Mouse (Mus musculus) gastrocnemius, postnatal 10 days (tissue): ENCODE measurements around the gene Orm2. TPM values are rescaled to one million over a fixed set of nuclear protein-coding genes. Genes with fewer than 3 reads are reported as not detected.

Experiments used
- DNase-seq: peaks from one replicate; pipeline ENCODE4 v3.0.0; 2021; ENCODE audit warnings: mixed read lengths
- total RNA-seq, 2 experiments: library from RNA; stranded (reverse); gene quantifications; 2 replicates each; pipeline ENCODE4 v1.2.3; 2021

Gene Orm2
- total RNA-seq, 2 experiments from 2014 or later = 0.47 TPM; not detected in 1

GRCm38 (mm10) chr4:63405683-63406082 lies 43.4 kb downstream of the Orm2 start:
- no peak for DNase-seq

GRCm38 (mm10) chr4:63408247-63408646 lies 46.0 kb downstream of the Orm2 start:
- DNase-seq = no peak

- DNase-seq = peak; percentile 52
These were observed 46.4 kb downstream of the Orm2 start for GRCm38 (mm10) chr4:63408649-63409048.

GRCm38 (mm10) chr4:63409317-63409907 lies 47.2 kb downstream of the Orm2 start:
- no peak for DNase-seq

GRCm38 (mm10) chr4:63409908-63410582 lies 47.8 kb downstream of the Orm2 start:
- DNase-seq = peak; percentile 59

GRCm38 (mm10) chr4:63410583-63410934 lies 48.3 kb downstream of the Orm2 start:
- peak; percentile 92 for DNase-seq

- no peak for DNase-seq
These were observed 49.0 kb downstream of the Orm2 start for GRCm38 (mm10) chr4:63411222-63411621.

- DNase-seq = no peak
These were observed 52.7 kb downstream of the Orm2 start for GRCm38 (mm10) chr4:63414951-63415350.

Other genes with a start within 250 kb of the Orm2 start
- gene Ambp, start 207.7 kb upstream of the Orm2 start, total RNA-seq = 1 to 10 TPM in 1 of 2 experiments, not detected in 1; 1.5 TPM
- not detected for gene Kif12, start 190.3 kb upstream of the Orm2 start, total RNA-seq
- gene Col27a1, start 148.4 kb upstream of the Orm2 start, total RNA-seq = 1 to 10 TPM; 3.8 to 6.6 TPM
- gene Orm1, start 17.9 kb upstream of the Orm2 start, total RNA-seq = 1 to 10 TPM in 1 of 2 experiments, not detected in 1; 1.8 TPM
- gene Orm3, start 6.3 kb upstream of the Orm2 start, total RNA-seq = not detected
- 1 to 10 TPM; 2.5 to 4.4 TPM for gene Akna, start 40.9 kb downstream of the Orm2 start, total RNA-seq
- 1 to 10 TPM; 2.5 to 4.7 TPM for gene Whrn, start 133.5 kb downstream of the Orm2 start, total RNA-seq
- gene Atp6v1g1, start 182.3 kb downstream of the Orm2 start, total RNA-seq = 100 to 1,000 TPM; 279 to 306 TPM
- gene Tmem268, start 196.3 kb downstream of the Orm2 start, total RNA-seq = 1 to 10 TPM; 7.9 to 8.8 TPM
- gene Gm11213, start 242.8 kb downstream of the Orm2 start, total RNA-seq = not detected